Mouse (Mus musculus): ENCODE measurements around the gene Myo1h.

The Myo1h gene

DNA sequence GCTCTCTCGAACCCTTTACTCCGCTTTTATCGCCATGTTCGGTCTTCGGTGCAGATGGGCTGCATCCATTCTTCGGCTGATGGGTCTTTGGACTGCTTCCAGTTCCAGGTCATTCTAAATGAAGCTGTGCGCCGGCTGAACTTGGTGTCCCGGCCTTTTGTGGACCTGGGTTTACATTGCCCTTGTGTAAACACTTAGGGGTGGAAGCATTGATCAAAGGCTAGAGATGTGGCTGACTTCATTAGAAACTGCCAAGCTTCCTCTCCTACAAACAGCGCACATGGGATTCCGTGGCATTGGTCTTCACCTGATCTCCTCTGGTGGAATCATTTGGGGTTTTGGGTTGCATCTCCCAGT, 20.7 kb downstream of the Myo1h start:
- TF ChIP-seq GATA4 (IDR thresholded peaks at IDR 0.05; ENCODE audit: insufficient replicate concordance, low read length), result no peak

DNA sequence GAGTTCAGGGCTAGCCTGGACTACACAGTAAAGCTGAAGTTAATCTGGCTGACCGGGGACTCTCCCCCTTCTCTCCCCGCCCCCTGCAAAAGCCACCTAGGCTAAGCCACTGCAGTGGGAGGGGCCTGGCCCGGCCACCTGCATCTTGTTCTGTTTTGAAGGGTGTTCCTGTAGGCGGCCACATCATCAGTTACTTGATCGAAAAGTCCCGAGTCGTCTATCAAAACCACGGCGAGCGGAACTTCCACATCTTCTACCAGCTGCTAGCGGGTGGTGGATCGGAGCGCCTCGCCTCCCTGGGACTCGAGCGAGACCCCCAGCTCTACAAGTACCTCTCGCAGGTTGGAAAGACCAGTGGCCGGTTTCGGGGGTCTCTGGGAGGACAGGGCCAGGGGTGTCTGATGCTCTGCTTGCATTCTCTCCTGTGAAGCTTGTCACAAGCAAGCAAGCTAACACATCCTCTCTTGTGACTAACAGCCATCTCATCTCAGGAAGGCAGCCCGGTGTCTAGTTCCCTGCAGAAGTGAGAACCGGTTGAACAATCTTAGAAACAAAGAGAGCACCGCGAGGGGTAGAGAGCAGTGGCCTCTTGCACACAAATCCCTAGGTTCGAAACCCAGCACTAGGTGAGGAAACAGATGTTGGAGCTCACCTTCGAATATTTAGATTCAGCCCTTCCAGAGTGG, 34.3 kb downstream of the Myo1h start:
- TF ChIP-seq GATA4 (IDR thresholded peaks at IDR 0.05; ENCODE audit: insufficient replicate concordance, low read length), result no peak

DNA sequence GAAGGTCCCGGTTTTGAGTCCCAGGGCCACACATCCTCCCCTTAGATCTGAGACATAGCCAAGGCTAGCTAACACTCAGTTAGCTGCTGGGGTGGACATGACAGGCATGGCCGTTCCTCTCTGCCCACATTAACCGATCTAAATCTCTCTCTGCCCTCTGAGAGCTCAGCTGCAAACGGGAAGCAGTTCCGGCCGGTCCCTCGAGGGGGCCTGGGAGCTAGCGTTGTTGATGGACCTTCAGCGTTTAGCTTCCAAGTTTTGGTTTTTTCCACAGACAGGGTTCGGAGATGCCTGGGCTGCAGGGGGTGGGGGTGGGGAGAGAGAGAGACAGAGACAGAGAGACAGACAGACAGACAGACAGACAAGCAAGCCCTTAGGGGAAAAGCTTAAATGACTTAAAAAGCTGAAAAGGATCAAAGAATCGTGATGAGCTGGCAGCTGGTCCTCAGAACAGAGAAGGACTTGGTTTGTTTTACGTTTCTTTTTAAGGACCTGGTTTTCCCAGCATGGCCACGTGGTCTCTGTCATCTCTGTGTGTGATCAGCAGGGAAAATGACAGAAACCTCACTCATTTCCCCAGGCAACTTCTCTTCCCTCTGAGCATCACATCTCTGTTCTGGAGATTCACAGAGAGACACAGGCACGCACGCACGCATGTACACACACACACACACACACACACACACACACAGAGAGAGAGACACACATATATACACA, 35.0 kb downstream of the Myo1h start:
- TF ChIP-seq GATA4 (IDR thresholded peaks at IDR 0.05; ENCODE audit: insufficient replicate concordance, low read length), result no peak

DNA sequence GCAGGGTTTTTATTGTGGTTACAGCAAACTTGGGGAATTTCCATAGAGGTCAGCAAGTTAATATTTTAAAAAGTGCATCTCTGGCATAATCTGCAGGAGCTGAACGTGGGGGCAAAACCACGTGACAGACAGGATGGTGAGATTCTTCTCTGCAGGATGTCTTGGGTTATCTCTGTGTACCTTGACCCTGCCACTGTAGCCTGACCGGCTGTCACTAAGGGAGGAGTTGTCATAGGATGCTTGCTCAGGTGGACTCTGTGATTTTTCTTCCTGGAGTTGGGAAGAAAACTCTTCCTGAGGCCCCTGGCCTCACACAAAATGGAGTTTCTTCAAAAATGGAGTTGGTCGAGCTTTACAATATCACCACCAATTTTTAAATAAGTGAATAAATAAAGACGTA, 54.0 kb downstream of the Myo1h start:
- no peak for TF ChIP-seq GATA4 (IDR thresholded peaks at IDR 0.05; ENCODE audit: insufficient replicate concordance, low read length)

DNA sequence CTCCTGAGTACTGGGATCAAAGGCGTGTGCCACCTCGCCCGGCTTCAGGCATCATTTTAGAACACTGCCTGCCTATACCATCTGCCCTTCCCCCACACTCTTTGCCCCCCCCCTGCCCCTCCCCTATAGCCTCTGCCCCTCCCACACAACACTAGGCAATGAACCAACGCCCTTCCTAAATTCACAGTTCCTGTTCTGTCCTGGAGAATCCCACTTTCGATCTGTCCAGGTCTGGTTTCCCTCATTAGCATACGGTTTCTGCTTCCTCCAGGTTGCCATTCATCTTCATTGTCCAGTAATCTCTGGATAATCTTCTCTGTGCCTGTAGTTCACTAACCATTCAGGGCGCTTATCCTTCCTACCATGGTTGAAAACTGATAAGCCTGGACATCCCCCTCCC, 54.6 kb downstream of the Myo1h start:
- no peak for TF ChIP-seq GATA4 (IDR thresholded peaks at IDR 0.05; ENCODE audit: insufficient replicate concordance, low read length)

DNA sequence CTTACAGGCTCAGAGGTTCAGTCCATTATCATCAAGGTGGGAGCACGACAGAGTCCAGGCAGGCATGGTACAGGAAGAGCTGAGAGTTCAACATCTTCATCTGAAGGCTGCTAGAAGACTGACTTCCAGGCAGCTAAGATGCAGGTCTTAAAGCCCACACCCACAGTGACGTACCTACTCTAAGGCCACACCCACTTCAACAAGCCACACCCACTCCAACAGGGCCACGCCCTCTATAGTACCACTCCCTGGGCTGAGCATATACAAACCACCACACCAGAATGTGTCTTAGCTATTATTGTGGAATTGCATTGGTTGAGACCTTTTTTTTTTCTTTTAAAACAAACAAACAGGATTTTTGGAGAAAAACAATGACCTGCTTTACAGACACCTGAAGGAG, 56.6 kb downstream of the Myo1h start:
- TF ChIP-seq GATA4 (IDR thresholded peaks at IDR 0.05; ENCODE audit: insufficient replicate concordance, low read length), result no peak

DNA sequence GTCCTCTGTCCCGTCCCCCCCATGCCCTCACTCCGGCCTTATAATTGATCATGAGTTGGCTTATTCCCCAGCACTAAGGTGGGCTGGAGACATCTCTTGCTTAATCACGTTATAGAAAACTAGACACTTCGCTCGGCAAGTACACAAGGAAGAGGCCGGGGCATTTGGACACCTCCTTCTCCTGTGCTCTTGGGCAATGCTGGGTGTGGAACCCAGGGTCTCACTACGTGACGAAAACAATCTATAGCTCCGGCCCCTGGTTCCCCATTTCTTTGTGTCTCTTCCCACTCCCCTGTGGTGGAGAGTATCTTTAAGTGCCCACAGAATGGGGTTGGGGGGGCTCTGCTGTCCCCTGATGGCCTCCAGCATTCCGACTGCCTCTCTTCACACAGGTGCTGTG, 58.0 kb downstream of the Myo1h start:
- no peak for TF ChIP-seq GATA4 (IDR thresholded peaks at IDR 0.05; ENCODE audit: insufficient replicate concordance, low read length)

DNA sequence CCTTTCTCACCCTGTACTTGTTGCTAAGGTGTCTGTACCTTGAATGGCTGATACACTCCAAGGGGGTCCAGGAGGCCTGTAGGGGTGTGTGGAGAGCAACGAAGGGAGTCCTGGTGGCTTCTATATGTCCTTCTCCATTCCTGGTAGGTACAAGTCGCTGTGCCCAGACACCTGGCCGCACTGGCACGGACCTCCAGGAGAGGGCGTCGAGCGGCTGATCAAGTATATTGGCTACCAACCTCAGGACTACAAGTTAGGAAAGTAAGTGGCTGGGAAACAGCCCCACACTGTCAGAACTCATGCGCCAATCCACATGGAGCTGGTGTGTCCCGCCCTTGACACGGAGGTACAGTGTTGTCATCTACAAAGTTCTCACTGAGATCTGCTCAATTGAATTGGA, 62.5 kb downstream of the Myo1h start:
- TF ChIP-seq GATA4 (IDR thresholded peaks at IDR 0.05; ENCODE audit: insufficient replicate concordance, low read length), result no peak

DNA sequence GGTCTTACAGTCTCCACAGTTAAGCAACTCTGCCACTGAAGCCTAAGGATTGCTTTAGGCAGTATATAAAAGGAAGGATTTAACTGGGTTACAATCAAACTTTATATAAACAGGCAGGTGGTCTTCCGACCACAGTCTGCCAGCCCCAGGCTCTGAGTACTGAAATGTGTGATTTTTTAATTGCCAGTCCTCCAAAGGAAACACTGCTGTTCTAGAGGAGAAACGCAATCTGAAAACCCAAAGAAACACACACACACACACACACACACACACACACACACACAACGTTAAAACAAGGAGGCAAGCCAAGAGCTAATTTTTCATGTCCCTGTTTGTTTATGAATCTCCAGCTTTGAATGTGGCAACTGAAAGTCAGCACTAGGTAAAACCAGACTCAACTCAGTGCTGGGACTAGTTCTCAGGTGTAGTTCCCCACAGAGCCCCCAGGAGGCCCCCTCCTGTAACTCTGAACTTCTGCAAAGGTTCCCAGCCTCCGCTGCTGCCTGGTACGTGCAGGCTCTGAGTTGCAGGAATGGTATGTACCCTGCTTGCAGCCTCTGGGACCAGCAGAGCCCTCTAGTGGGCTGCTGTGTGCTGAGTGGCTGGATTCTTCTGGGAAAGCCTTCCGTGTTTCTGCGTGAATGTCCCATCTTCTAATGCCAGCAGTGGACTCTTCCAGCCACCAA, 67.4 kb downstream of the Myo1h start:
- no peak for TF ChIP-seq GATA4 (IDR thresholded peaks at IDR 0.05; ENCODE audit: insufficient replicate concordance, low read length)

DNA sequence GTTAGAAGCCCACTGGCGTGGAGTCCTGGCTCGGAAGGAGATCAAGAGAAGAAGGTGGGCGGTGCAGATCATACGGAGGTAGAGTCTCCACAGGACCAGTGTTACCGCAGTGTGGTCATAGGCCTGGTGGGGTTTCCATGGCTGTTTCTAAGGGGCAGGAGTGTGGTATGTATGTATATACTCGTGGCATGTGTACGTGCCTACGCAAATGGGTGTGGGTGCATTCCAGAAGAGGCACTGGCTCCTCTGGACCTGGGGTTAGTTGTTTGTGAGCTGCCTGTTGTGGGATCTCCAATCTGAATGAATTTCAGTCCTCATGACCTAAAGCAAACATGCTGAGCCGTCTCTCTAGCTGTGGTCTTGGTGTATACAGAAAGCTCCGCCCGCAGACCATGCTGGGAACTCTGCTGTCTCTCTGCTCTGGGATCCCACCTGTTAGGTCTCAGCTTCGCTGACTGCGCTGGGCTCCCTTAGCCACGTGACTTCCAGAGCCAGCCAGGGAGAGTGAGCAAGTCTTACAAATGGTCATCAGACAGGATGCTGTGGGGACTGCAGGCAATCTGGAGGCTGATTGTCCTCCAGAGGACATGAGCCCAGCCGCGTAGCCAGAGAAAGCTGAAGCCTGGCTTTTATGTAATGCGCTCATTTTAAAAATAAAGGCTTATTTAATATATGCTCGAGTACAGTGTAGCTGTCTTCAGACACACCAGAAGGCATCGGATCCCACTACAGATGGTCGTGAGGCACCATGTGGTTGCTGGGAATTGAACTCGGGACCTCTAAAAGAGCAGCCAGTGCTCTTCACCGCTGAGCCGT, 68.2 kb downstream of the Myo1h start:
- no peak for TF ChIP-seq GATA4 (IDR thresholded peaks at IDR 0.05; ENCODE audit: insufficient replicate concordance, low read length)

DNA sequence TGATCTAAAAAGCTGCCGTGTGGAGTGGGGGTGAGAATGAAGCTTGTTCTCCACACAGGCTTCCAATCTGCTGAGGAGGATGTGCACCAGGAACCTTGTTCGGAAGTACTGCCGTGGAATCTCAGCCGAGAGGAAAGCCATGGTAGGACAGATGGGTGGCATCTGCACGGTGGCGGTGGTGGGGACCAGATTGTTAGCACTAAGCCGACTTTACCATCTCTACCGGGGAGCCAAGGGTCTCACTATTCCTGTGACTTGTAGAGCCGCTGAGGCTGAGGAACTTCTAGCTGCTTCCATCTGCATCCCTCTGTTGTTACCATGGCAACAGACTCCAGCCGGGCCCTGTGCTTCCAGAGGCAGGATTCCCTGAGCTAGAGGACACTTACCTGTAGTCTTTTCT, 69.9 kb downstream of the Myo1h start:
- no peak for TF ChIP-seq GATA4 (IDR thresholded peaks at IDR 0.05; ENCODE audit: insufficient replicate concordance, low read length)

DNA sequence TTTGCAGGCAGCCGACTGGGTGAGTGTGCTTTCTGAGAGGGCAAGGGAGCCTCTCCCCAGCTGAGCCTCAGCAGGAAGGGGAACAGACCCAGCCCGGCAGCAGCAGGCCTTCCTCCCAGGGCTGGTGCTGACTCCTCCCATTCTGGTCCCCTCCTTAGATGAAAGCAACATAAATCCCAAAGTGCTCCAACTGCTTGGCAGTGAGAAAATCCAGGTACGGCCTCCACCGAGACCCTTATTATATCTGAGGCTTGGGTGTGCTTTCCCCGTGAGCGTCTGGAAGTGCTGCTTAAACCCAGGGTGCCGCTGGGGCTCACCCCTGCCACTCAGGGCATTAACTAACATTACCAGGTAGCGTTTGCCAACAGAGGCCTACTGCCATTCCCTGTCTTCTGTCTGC, 70.6 kb downstream of the Myo1h start:
- TF ChIP-seq GATA4 (IDR thresholded peaks at IDR 0.05; ENCODE audit: insufficient replicate concordance, low read length), result no peak

DNA sequence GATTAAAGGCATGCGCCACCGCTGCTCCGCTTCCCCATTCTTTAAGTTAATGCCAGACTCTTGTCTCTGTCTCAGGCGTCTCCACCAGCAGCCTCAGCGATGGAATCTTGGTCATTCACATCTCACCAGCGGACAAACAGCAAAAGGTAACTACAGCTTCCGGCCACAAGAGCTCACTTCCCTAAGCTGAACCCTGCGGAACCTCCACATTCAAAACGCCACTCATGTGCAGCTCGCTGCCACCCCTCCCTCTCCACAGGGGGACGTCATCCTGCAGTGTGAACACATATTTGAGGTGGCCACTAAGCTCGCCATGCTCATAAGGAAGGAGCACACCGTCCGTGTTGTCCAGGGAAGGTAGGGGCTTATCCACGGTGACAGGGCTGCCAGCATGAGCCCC, 72.0 kb downstream of the Myo1h start:
- TF ChIP-seq GATA4 (IDR thresholded peaks at IDR 0.05; ENCODE audit: insufficient replicate concordance, low read length), result no peak

DNA sequence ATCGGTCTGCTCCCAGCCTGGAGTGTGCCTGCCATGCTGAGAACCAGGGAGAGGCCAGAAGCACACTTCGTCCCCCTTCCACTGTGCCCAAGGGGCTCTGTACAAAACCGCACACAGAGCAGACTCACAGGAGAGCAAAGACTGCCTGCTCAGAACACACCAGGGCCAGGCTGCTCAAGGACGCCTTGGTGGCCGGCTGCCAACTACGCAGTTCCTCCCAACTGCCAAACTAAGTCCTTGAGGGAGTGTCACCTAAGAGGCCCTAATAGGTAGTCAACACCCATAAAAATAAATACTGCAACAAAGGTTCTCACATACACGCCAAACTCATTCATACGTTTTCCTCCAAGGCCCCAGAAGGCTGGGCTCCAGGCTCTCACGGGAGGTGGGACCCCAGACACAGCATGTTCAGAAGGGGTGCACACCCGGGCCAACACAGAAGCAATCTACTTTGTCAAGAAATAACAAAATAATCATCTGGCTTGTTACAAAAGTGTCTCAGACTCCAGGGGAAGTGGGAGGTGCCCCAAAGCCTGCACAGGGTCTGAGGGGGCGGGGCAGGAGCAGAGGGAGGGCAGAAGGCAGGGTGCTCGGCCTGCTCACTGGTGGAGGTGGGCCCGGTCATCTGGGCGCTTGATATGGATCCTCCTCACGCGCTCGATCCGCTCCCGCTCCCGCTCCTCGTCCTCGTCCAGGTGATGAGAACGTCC, 76.2 kb downstream of the Myo1h start:
- TF ChIP-seq GATA4 (IDR thresholded peaks at IDR 0.05; ENCODE audit: insufficient replicate concordance, low read length), result no peak

DNA sequence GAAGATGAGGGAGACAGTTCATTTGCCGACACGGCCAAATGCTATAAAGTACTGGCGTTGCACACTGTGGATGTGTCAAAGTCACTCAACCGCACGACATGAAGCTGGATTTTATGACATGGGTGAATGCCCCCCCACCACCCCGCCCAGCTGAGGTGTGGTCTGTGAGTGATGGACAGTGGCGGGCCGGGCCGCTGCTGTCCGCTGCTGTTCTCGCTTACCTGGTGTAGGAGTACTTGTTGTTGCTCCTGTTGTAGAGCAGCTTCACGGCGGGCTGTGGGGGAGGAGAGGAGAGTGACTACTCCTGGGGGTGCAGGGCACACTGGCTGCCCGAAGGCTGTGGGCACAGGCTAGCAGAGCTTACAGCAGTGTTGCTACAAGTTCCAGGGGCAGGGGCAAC, 79.2 kb downstream of the Myo1h start:
- TF ChIP-seq GATA4 (IDR thresholded peaks at IDR 0.05; ENCODE audit: insufficient replicate concordance, low read length), result no peak

Measured in liver, adult (tissue).